Comparison of ENCODE assay signal across 9 mouse cellular contexts in the genomic region with DNA sequence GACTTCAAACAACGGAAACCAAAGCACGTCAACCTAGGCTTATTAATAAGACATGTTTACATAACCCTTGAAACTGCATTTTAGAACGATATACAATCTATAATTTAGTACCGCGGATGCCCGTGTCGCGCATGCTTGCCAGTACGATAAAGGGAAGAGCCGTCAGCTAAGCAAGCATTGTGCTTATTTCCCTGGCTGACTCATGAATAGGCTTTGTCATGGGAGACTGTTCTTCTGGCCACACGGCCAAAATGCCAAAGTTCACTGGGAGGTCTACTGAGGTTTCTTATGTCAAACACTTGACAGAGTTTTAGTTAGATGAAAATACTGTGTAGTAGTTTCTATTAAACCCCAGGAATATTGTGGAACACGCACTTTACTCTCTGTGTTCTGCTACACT. TPM values are rescaled to one million over a fixed set of nuclear protein-coding genes. Genes with fewer than 3 reads are reported as not detected.
DNase-seq lines count a peak whose midpoint lies in the region; ATAC-seq and TF ChIP-seq lines count a peak whose summit lies in the region.
"Had no signal": no experiment of that assay in that cellular context is flagged by ENCODE, and none has a peak within 500 bp of the region (broad histone marks: within the 10 kb centered on the region; RNA-seq: fewer than 3 reads in every experiment).

No protein-coding gene starts in this region.

- peaks cover 26% of the 10 kb centered on the region for H3K4me1 ChIP-seq in heart, embryonic 15.5 days (replicated peaks)
- H3K4me1 ChIP-seq in kidney, postnatal 0 days (replicated peaks; ENCODE audit: insufficient read depth, low read length) = 0 out of 2 replicates have a peak, but pooled peaks cover 3% of the 10 kb centered on the region
- peaks cover 20% of the 10 kb centered on the region for H3K4me1 ChIP-seq in midbrain, embryonic 10.5 days
- H3K4me1 ChIP-seq in limb, embryonic 10.5 days = peaks cover 10% of the 10 kb centered on the region

- peak; percentile 76 for DNase-seq in MN1 (ENCODE audit: low spot score)
- peak; percentile 60 for DNase-seq in adrenal gland, postnatal 10 days
- peak; percentile 76 for DNase-seq in kidney, postnatal 0 days (ENCODE audit: low spot score)
- DNase-seq in midbrain, embryonic 10.5 days (ENCODE audit: low spot score) = no peak
- peak; percentile 27 for DNase-seq in yolk sac, embryonic 10.5 days (ENCODE audit: low spot score)
- DNase-seq in limb, embryonic 10.5 days (ENCODE audit: low spot score) = no peak
- no peak for DNase-seq in left cerebral cortex, adult 8-10 months (ENCODE audit: low spot score in 2 of 2)

- no peak for ATAC-seq in heart, embryonic 15.5 days (replicated peaks; ENCODE audit: insufficient number of reproducible peaks, insufficient read depth, low FRiP score, low read depth)
- ATAC-seq in kidney, postnatal 0 days (replicated peaks; ENCODE audit: low FRiP score, low read depth) = no peak

- H3K4me2 ChIP-seq in heart, embryonic 15.5 days = peak overlapping the region; percentile 89; the same call in 1 of the 2 replicates
- peak overlapping the region; percentile 69 for H3K4me2 ChIP-seq in kidney, postnatal 0 days (ENCODE audit: low read length)

- 50% methylated on average over 12 of the region's 12 CpGs for WGBS in heart, embryonic 15.5 days
- 21% methylated on average over 12 of the region's 12 CpGs for WGBS in kidney, postnatal 0 days
- WGBS in midbrain, embryonic 10.5 days = 70% methylated on average over 12 of the region's 12 CpGs
- WGBS in limb, embryonic 10.5 days = 83% methylated on average over 12 of the region's 12 CpGs

- no peak overlapping the region for H3K9ac ChIP-seq in heart, embryonic 15.5 days
- H3K9ac ChIP-seq in kidney, postnatal 0 days (ENCODE audit: low read depth, low read length) = no peak overlapping the region

- H3K36me3 ChIP-seq in heart, embryonic 15.5 days = no peaks in the 10 kb centered on the region
- H3K36me3 ChIP-seq in kidney, postnatal 0 days (ENCODE audit: insufficient read depth, low read length) = no peaks in the 10 kb centered on the region
- no peaks in the 10 kb centered on the region for H3K36me3 ChIP-seq in midbrain, embryonic 10.5 days
- no peaks in the 10 kb centered on the region for H3K36me3 ChIP-seq in limb, embryonic 10.5 days
- H3K36me3 ChIP-seq: embryonic facial prominence, embryonic 15.5 days had no signal

- no peak for TF ChIP-seq CTCF in kidney, postnatal 0 days (IDR thresholded peaks at IDR 0.05; ENCODE audit: low read depth)

- H3K27me3 ChIP-seq in heart, embryonic 15.5 days = no peaks in the 10 kb centered on the region
- H3K27me3 ChIP-seq in kidney, postnatal 0 days (ENCODE audit: insufficient read depth, low read length) = no peaks in the 10 kb centered on the region
- no peaks in the 10 kb centered on the region for H3K27me3 ChIP-seq in midbrain, embryonic 10.5 days (ENCODE audit: low read depth, poor library complexity, severe bottlenecking)
- no peaks in the 10 kb centered on the region for H3K27me3 ChIP-seq in limb, embryonic 10.5 days (ENCODE audit: low read depth, poor library complexity, severe bottlenecking)
- H3K27me3 ChIP-seq: embryonic facial prominence, embryonic 15.5 days had no signal

- H3K27ac ChIP-seq in heart, embryonic 15.5 days = peak overlapping the region; percentile 95
- peak overlapping the region; percentile 86 for H3K27ac ChIP-seq in kidney, postnatal 0 days
- H3K27ac ChIP-seq in midbrain, embryonic 10.5 days (replicated peaks) = peak overlapping the region; percentile 94; the same call in 1 of the 2 replicates
- H3K27ac ChIP-seq in limb, embryonic 10.5 days = no peak overlapping the region

- peak overlapping the region; percentile 68 for H3K4me3 ChIP-seq in heart, embryonic 15.5 days
- H3K4me3 ChIP-seq in kidney, postnatal 0 days (replicated peaks; ENCODE audit: low read depth, low read length) = no peak overlapping the region
- 0 out of 2 replicates have a peak overlapping the region, but pooled peaks have one; percentile 71 for H3K4me3 ChIP-seq in midbrain, embryonic 10.5 days
- H3K4me3 ChIP-seq in limb, embryonic 10.5 days = no peak overlapping the region

- H3K9me3 ChIP-seq in heart, embryonic 15.5 days (replicated peaks) = no peaks in the 10 kb centered on the region
- no peaks in the 10 kb centered on the region for H3K9me3 ChIP-seq in kidney, postnatal 0 days (replicated peaks; ENCODE audit: low read length)
- no peaks in the 10 kb centered on the region for H3K9me3 ChIP-seq in midbrain, embryonic 10.5 days (replicated peaks)
- H3K9me3 ChIP-seq in limb, embryonic 10.5 days (replicated peaks) = no peaks in the 10 kb centered on the region
- H3K9me3 ChIP-seq: embryonic facial prominence, embryonic 15.5 days had no signal

RNA-seq across cellular contexts. Expression of gene Hivep2, which starts 17.8 kb away (rescaled TPM):
- 10 to 100 TPM; 20.8 to 32.4 TPM for total RNA-seq in adrenal gland, postnatal 10 days (2021)
- 4.8 and 5.4 TPM in 2 replicates for polyA plus RNA-seq in heart, embryonic 15.5 days (2015; fragmentation: Nextera tagmentation; extraction: Ambion mirVana)
- 3.4 and 4.2 TPM in 2 replicates for polyA plus RNA-seq in kidney, postnatal 0 days (2015; fragmentation: Nextera tagmentation; extraction: Ambion mirVana)
- 1.2 and 2.0 TPM in 2 replicates for polyA plus RNA-seq in midbrain, embryonic 10.5 days (2016; fragmentation: Nextera tagmentation; extraction: Ambion mirVana)
- polyA plus RNA-seq in limb, embryonic 10.5 days (2016; fragmentation: Nextera tagmentation; extraction: Ambion mirVana) = 0.44 and 0.59 TPM in 2 replicates
- total RNA-seq in left cerebral cortex, adult 8-10 months (2022) = 100 to 1,000 TPM; 164 to 240 (median 191) TPM

Comparison
In these comparisons a context has a peak if more than half of its experiments do, and no peak if none do; other contexts are left out.
1. DNase-seq: peak in MN1 (single experiment), adrenal gland, postnatal 10 days (single experiment), kidney, postnatal 0 days (single experiment) and yolk sac, embryonic 10.5 days (single experiment); none in midbrain, embryonic 10.5 days (single experiment), limb, embryonic 10.5 days (single experiment) and left cerebral cortex, adult 8-10 months (0 of 2).
2. H3K4me3 ChIP-seq: peak in heart, embryonic 15.5 days (single experiment) and midbrain, embryonic 10.5 days (single experiment); none in kidney, postnatal 0 days (single experiment) and limb, embryonic 10.5 days (single experiment).